In the genomic region with DNA sequence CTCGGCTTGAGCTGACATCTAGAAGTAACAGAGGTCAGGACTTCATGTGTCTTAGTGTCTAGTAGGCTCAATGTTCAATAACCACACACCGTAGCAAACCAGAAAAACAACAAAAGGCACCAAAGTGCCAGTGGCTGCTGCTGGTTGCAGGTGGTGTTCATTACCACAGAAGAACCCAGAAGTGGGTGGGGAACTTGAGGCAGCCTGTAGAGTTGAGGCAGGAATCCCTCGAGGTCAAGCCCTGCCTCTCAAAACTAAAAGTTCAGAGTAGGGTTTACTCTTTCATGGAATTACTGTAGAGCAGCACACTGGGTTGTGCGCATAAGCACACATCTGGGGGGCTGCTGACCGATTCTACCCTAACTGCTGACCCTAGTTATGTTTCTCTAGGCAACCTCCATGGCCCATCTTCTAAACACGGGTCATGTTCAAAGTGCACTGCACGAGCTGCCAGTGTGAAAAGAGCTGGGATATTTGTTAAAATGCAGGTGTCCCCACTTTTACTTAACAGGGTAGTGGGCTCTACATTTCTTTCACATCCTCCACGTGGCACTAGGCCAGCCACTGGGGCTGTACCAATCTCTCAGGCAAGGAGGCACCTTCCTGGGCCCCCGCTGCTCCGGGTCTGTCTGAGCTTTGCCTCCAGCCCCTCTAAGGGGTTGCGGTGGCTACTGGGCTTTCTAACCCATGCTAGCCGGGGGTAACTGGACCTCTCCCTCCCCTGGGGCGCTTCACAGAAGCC, we compare ENCODE assay signal across 8 mouse cellular contexts.
DNase-seq lines count a peak whose midpoint lies in the region; ATAC-seq and TF ChIP-seq lines count a peak whose summit lies in the region.

No protein-coding gene starts in this region.

- no peak for ATAC-seq in erythroblast, adult 5-6 weeks (replicated peaks; ENCODE audit: low FRiP score, poor library complexity, severe bottlenecking)
- no peak for ATAC-seq in stomach, postnatal 0 days (ENCODE audit: low FRiP score, low TSS enrichment)
- no peak for ATAC-seq in erythroid progenitor cell, adult 5-6 weeks (replicated peaks; ENCODE audit: low FRiP score, poor library complexity, severe bottlenecking)

- H3K36me3 ChIP-seq in erythroblast, embryonic 14.5 days (ENCODE audit: control insufficient read depth), result no peaks in the 10 kb centered on the region
- H3K36me3 ChIP-seq in stomach, postnatal 0 days (ENCODE audit: control insufficient read depth, insufficient read depth, low read length), result no peaks in the 10 kb centered on the region

- peak; percentile 45 for DNase-seq in B cell, adult 2 months
- DNase-seq in embryo, embryonic 10.5 days (ENCODE audit: low spot score), result peak; percentile 58
- peak; percentile 69 for DNase-seq in induced T-regulatory cell, adult 2 months (ENCODE audit: low read depth)
- peak; percentile 12 to 28 for DNase-seq in lung, postnatal 4 days
- DNase-seq in stomach, postnatal 0 days (ENCODE audit: low spot score), result no peak

- no peaks in the 10 kb centered on the region for H3K9me3 ChIP-seq in erythroblast, embryonic 14.5 days (ENCODE audit: control insufficient read depth, low read length)
- no peaks in the 10 kb centered on the region for H3K9me3 ChIP-seq in stomach, postnatal 0 days (ENCODE audit: control insufficient read depth, low read length)

- TF ChIP-seq EP300 in stomach, postnatal 0 days (optimal IDR thresholded peaks at IDR 0.05), result no peak

- peak overlapping the region; percentile 68 for H3K4me3 ChIP-seq in erythroblast, embryonic 14.5 days (replicated peaks)
- H3K4me3 ChIP-seq in stomach, postnatal 0 days (ENCODE audit: low read depth, low read length), result peak overlapping the region; percentile 51

- peak overlapping the region; percentile 71 for H3K9ac ChIP-seq in stomach, postnatal 0 days (ENCODE audit: low read length)

- 21% methylated on average over 13 of the region's 13 CpGs for WGBS in stomach, postnatal 0 days

- peak overlapping the region; percentile 73 for H3K4me2 ChIP-seq in stomach, postnatal 0 days (replicated peaks; ENCODE audit: low read depth)

- H3K27me3 ChIP-seq in erythroblast, embryonic 14.5 days (ENCODE audit: control insufficient read depth), result peaks cover 3% of the 10 kb centered on the region; the same call in 1 of the 2 replicates
- H3K27me3 ChIP-seq in stomach, postnatal 0 days (ENCODE audit: control insufficient read depth, insufficient read depth, low read length), result no peaks in the 10 kb centered on the region

- H3K4me1 ChIP-seq in erythroblast, embryonic 14.5 days (ENCODE audit: control insufficient read depth), result peaks cover 25% of the 10 kb centered on the region
- H3K4me1 ChIP-seq in stomach, postnatal 0 days (replicated peaks; ENCODE audit: control insufficient read depth, insufficient read depth), result peaks cover 4% of the 10 kb centered on the region; the same call in 1 of the 2 replicates

- H3K27ac ChIP-seq in stomach, postnatal 0 days (replicated peaks), result peak overlapping the region; percentile 91

- TF ChIP-seq CTCF in stomach, postnatal 0 days (IDR thresholded peaks at IDR 0.05; ENCODE audit: low read depth), result no peak
